Mouse (Mus musculus) MEL (cell line): ENCODE data around the gene Camta1. TPM values are rescaled to one million over a fixed set of nuclear protein-coding genes. Genes with fewer than 3 reads are reported as not detected.

Experiments
- DNase-seq: peaks from one replicate; pipeline ENCODE4 v3.0.0; 2011; ENCODE audit warnings: low read depth, low spot score
- H3K27ac ChIP-seq: 2 replicates; pipeline ENCODE4 v1.5.1; 2012; ENCODE audit warnings: low read depth, mild to moderate bottlenecking, control low read depth, low read length, moderate library complexity; ENCODE audit not compliant: control insufficient read depth
- H3K27me3 ChIP-seq, 2 experiments: fragments of 150-350 bp in 1 of 2; sonication (generic) in 1 of 2; 2 replicates each; pipeline ENCODE4 v1.6.1; 2012; ENCODE audit warnings: low read length in 2 of 2, mild to moderate bottlenecking in 2 of 2, improper control_type of control experiment in 1 of 2, moderate library complexity in 1 of 2; ENCODE audit not compliant: insufficient read depth in 2 of 2, control insufficient read depth in 1 of 2
- H3K36me3 ChIP-seq, 2 experiments: 2 replicates each; pipeline ENCODE4 v1.6.1; 2012 to 2014; ENCODE audit warnings: low read length in 2 of 2, improper control_type of control experiment in 1 of 2, inconsistent platforms in 1 of 2, mild to moderate bottlenecking in 1 of 2; ENCODE audit not compliant: insufficient read depth in 2 of 2, control insufficient read depth in 1 of 2
- H3K4me1 ChIP-seq, 2 experiments: fragments of 150-350 bp in 1 of 2; sonication (generic) in 1 of 2; 2 replicates each; pipeline ENCODE4 v1.6.1; 2012; ENCODE audit warnings: low read length in 2 of 2, improper control_type of control experiment in 1 of 2, mild to moderate bottlenecking in 1 of 2; ENCODE audit not compliant: insufficient read depth in 2 of 2, control insufficient read depth in 1 of 2
- H3K4me3 ChIP-seq, 2 experiments: fragments of 150-350 bp in 1 of 2; sonication (generic) in 1 of 2; 2 replicates each; pipeline ENCODE4 v1.5.1; 2012; ENCODE audit warnings: low read depth in 2 of 2, low read length in 2 of 2, mild to moderate bottlenecking in 2 of 2, moderate library complexity in 2 of 2, control low read depth in 1 of 2, improper control_type of control experiment in 1 of 2; ENCODE audit not compliant: control insufficient read depth in 1 of 2, insufficient read depth in 1 of 2
- H3K79me2 ChIP-seq: 2 replicates; pipeline ENCODE4 v1.6.1; 2012; ENCODE audit warnings: mild to moderate bottlenecking, low read length, moderate library complexity; ENCODE audit not compliant: control insufficient read depth, poor library complexity, insufficient read depth
- H3K9ac ChIP-seq: 2 replicates; pipeline ENCODE4 v1.6.1; 2012; ENCODE audit warnings: low read depth, mild to moderate bottlenecking, control low read depth, low read length, moderate library complexity; ENCODE audit not compliant: control insufficient read depth, poor library complexity, severe bottlenecking
- H3K9me3 ChIP-seq: fragments of 150-350 bp; sonication (generic); replicated peaks from 2 replicates; pipeline ENCODE4 v1.6.1; 2012; ENCODE audit warnings: mild to moderate bottlenecking, low read length, improper control_type of control experiment, moderate library complexity; ENCODE audit not compliant: insufficient read depth
- BHLHE40 ChIP-seq: IDR thresholded peaks from 2 replicates; pipeline ENCODE4 v1.6.1; 2012; ENCODE audit warnings: low read depth, mild to moderate bottlenecking, inconsistent platforms, low read length, improper control_type of control experiment, borderline replicate concordance
- CHD1 ChIP-seq: IDR thresholded peaks from 2 replicates; pipeline ENCODE4 v1.6.1; 2012; ENCODE audit warnings: low read depth, mild to moderate bottlenecking, inconsistent platforms, low read length, improper control_type of control experiment
- E2F4 ChIP-seq: IDR thresholded peaks from 2 replicates; pipeline ENCODE4 v1.6.1; 2011; ENCODE audit warnings: low read depth, low read length, improper control_type of control experiment, borderline replicate concordance
- GATA1 ChIP-seq: IDR thresholded peaks from 2 replicates; pipeline ENCODE4 v1.6.1; 2011; ENCODE audit warnings: low read depth, low read length, improper control_type of control experiment
- JUND ChIP-seq: IDR thresholded peaks from 2 replicates; pipeline ENCODE4 v1.6.1; 2011; ENCODE audit warnings: low read depth, mild to moderate bottlenecking, improper control_type of control experiment, low read length
- KAT2A ChIP-seq: conservative IDR thresholded peaks from 2 replicates; pipeline ENCODE4 v1.6.1; 2012; ENCODE audit warnings: low read depth, low read length, improper control_type of control experiment, inconsistent platforms
- MAFK ChIP-seq: IDR thresholded peaks from 2 replicates; pipeline ENCODE4 v1.6.1; 2011; ENCODE audit warnings: low read depth, mild to moderate bottlenecking, low read length, improper control_type of control experiment, borderline replicate concordance
- MAX ChIP-seq: IDR thresholded peaks from 2 replicates; pipeline ENCODE4 v1.6.1; 2011; ENCODE audit warnings: low read length, improper control_type of control experiment
- MAZ ChIP-seq: IDR thresholded peaks from 2 replicates; pipeline ENCODE4 v1.6.1; 2012; ENCODE audit warnings: low read depth, mild to moderate bottlenecking, inconsistent platforms, low read length, improper control_type of control experiment
- MEF2A ChIP-seq: IDR thresholded peaks from 2 replicates; pipeline ENCODE4 v1.6.1; 2014; ENCODE audit warnings: low read depth, mild to moderate bottlenecking, inconsistent platforms, low read length, improper control_type of control experiment; ENCODE audit not compliant: poor library complexity, insufficient replicate concordance, severe bottlenecking; ENCODE audit errors: extremely low read depth
- NRF1 ChIP-seq: IDR thresholded peaks from 2 replicates; pipeline ENCODE4 v1.6.1; 2014; ENCODE audit warnings: low read depth, mild to moderate bottlenecking, inconsistent platforms, low read length, improper control_type of control experiment, moderate library complexity; ENCODE audit not compliant: poor library complexity, insufficient read depth, severe bottlenecking
- POLR2A ChIP-seq, 2 experiments: IDR thresholded peaks; 2 replicates each; pipeline ENCODE4 v1.6.1; 2011 to 2012; ENCODE audit warnings: low read length in 2 of 2, mild to moderate bottlenecking in 2 of 2, control low read depth in 1 of 2, improper control_type of control experiment in 1 of 2, low read depth in 1 of 2, moderate library complexity in 1 of 2; ENCODE audit not compliant: control insufficient read depth in 1 of 2, insufficient read depth in 1 of 2, poor library complexity in 1 of 2
- RAD21 ChIP-seq: IDR thresholded peaks from 2 replicates; pipeline ENCODE4 v1.6.1; 2011; ENCODE audit warnings: mild to moderate bottlenecking, low read depth, low read length, improper control_type of control experiment
- RCOR1 ChIP-seq: IDR thresholded peaks from 2 replicates; pipeline ENCODE4 v1.6.1; 2012; ENCODE audit warnings: low read depth, mild to moderate bottlenecking, inconsistent platforms, low read length, improper control_type of control experiment
- SIN3A ChIP-seq: IDR thresholded peaks from 2 replicates; pipeline ENCODE4 v1.6.1; 2012; ENCODE audit warnings: low read length, improper control_type of control experiment, inconsistent platforms
- SMC3 ChIP-seq: IDR thresholded peaks from 2 replicates; pipeline ENCODE4 v1.6.1; 2011; ENCODE audit warnings: low read depth, low read length, improper control_type of control experiment
- TAL1 ChIP-seq: IDR thresholded peaks from 2 replicates; pipeline ENCODE4 v1.6.1; 2012; ENCODE audit warnings: mild to moderate bottlenecking, inconsistent platforms, low read length, moderate library complexity, mixed read lengths
- ZC3H11A ChIP-seq: IDR thresholded peaks from 2 replicates; pipeline ENCODE4 v1.6.1; 2012; ENCODE audit warnings: low read depth, mild to moderate bottlenecking, inconsistent platforms, low read length, improper control_type of control experiment
- ZMIZ1 ChIP-seq: IDR thresholded peaks from 2 replicates; pipeline ENCODE4 v1.6.1; 2012; ENCODE audit warnings: low read depth, mild to moderate bottlenecking, inconsistent platforms, low read length, improper control_type of control experiment, moderate library complexity
- ZNF384 ChIP-seq: IDR thresholded peaks from 2 replicates; pipeline ENCODE4 v1.6.1; 2012; ENCODE audit warnings: low read depth, mild to moderate bottlenecking, inconsistent platforms, low read length, improper control_type of control experiment
- polyA plus RNA-seq, 2 experiments: library from polyadenylated mRNA; stranded (reverse) in 1 of 2; unstranded in 1 of 2; fragments of >175 nt in 1 of 2; fragments of >200 nt in 1 of 2; gene quantifications; 2 replicates each; pipeline versions ENCODE4 v1.2.1 to v1.2.4; 2012; ENCODE audit warnings: low replicate concordance in 2 of 2, low read depth in 1 of 2; ENCODE audit not compliant: insufficient read length in 2 of 2, insufficient read depth in 1 of 2, missing spikeins in 1 of 2
- total RNA-seq: library from RNA; depleted of rRNA; stranded (reverse); fragments of 300-350 nt; gene quantifications from 2 replicates; pipeline ENCODE4 v1.2.3, GENCODE M21; 2012

Gene Camta1
- total and polyA plus RNA-seq, 3 experiments: 28.2 to 87.5 TPM; not detected in 1

GRCm38 (mm10) chr4:151337543-151337942 lies 524.1 kb downstream of the Camta1 start:
- Histone ChIP-seq H3K4me1 (no peaks in the 10 kb centered on the region), H3K9ac (no peak overlapping the region), H3K4me3 (no peak overlapping the region), H3K27ac (no peak overlapping the region), H3K79me2 (no peaks in the 10 kb centered on the region), H3K36me3 (no peaks in the 10 kb centered on the region), H3K9me3 (no peaks in the 10 kb centered on the region), H3K27me3 (no peaks in the 10 kb centered on the region; a peak in 1 of 4 replicates)
- TF ChIP-seq MAX (no peak), RAD21 (no peak), E2F4 (no peak), POLR2A (IDR thresholded peaks at IDR 0.05; ENCODE audit: control insufficient read depth in 1 of 2, insufficient read depth in 1 of 2, low read depth in 1 of 2, low read length in 2 of 2, poor library complexity in 1 of 2) (no peak)
- DNase-seq: no peak

GRCm38 (mm10) chr4:151336413-151336812 lies 525.3 kb downstream of the Camta1 start:
- H3K27me3 ChIP-seq: no peaks in the 10 kb centered on the region; a peak in 1 of 4 replicates
- TF ChIP-seq JUND (no peak), NRF1 (no peak), MEF2A (no peak), E2F4 (no peak), MAX (no peak), ZMIZ1 (no peak), ZNF384 (no peak), ZC3H11A (no peak), MAZ (no peak), CHD1 (no peak), RAD21 (no peak), POLR2A (IDR thresholded peaks at IDR 0.05; ENCODE audit: control insufficient read depth in 1 of 2, insufficient read depth in 1 of 2, low read depth in 1 of 2, low read length in 2 of 2, poor library complexity in 1 of 2) (no peak), MAFK (no peak), TAL1 (no peak), BHLHE40 (no peak), SIN3A (no peak), GATA1 (no peak), SMC3 (no peak), RCOR1 (no peak), KAT2A (no peak)
- TF ChIP-seq, all 39 proteins: peak for 0
- no peak overlapping the region for H3K27ac ChIP-seq
- no peaks in the 10 kb centered on the region for H3K4me1 ChIP-seq
- DNase-seq: no peak
- H3K9me3 ChIP-seq: no peaks in the 10 kb centered on the region
- no peak overlapping the region for H3K4me3 ChIP-seq
- no peak overlapping the region for H3K9ac ChIP-seq
- H3K79me2 ChIP-seq: no peaks in the 10 kb centered on the region
- no peaks in the 10 kb centered on the region for H3K36me3 ChIP-seq
